10 mouse cellular contexts compared by ENCODE assay signal in the genomic region with DNA sequence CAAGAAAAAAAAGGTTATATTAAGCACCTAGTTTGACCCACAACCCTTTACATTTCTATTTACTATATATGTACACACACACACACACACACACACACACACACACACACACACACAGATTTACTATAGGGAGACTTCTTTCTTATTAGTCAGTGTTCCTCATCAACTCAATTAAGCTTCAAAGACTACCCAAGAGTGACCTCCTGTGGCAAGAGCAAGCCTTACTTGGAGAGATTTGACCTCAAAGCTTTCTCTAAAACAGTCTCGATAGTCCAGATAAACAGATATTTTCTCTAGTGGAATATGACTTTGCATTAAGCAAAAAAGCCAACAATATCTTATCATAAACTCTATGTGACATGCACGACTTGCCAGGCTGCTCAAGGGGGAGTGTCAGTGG. TPM values are rescaled to one million over a fixed set of nuclear protein-coding genes. Genes with fewer than 3 reads are reported as not detected.
DNase-seq lines count a peak whose midpoint lies in the region; ATAC-seq and TF ChIP-seq lines count a peak whose summit lies in the region.
"Had no signal": no experiment of that assay in that cellular context is flagged by ENCODE, and none has a peak within 500 bp of the region (broad histone marks: within the 10 kb centered on the region; RNA-seq: fewer than 3 reads in every experiment).

No protein-coding gene starts in this region.

- H3K4me2 ChIP-seq in intestine, postnatal 0 days (replicated peaks; ENCODE audit: low read depth) = no peak overlapping the region
- no peak overlapping the region for H3K4me2 ChIP-seq in intestine, embryonic 16.5 days (ENCODE audit: low read depth, low read length)
- no peak overlapping the region for H3K4me2 ChIP-seq in stomach, postnatal 0 days (replicated peaks; ENCODE audit: low read depth)
- H3K4me2 ChIP-seq: limb, embryonic 12.5 days; midbrain, embryonic 13.5 days had no signal

- TF ChIP-seq CTCF in intestine, postnatal 0 days (IDR thresholded peaks at IDR 0.05; ENCODE audit: low read depth) = peak; percentile 51
- no peak for TF ChIP-seq CTCF in brain, embryonic 14.5 days (IDR thresholded peaks at IDR 0.05; ENCODE audit: borderline replicate concordance, extremely low read depth, insufficient read depth, insufficient read length)
- peak; percentile 56 for TF ChIP-seq CTCF in stomach, postnatal 0 days (IDR thresholded peaks at IDR 0.05; ENCODE audit: low read depth)

- H3K9ac ChIP-seq in intestine, postnatal 0 days (ENCODE audit: low read depth, low read length) = no peak overlapping the region
- no peak overlapping the region for H3K9ac ChIP-seq in intestine, embryonic 16.5 days (ENCODE audit: low read depth, low read length)
- no peak overlapping the region for H3K9ac ChIP-seq in stomach, postnatal 0 days (ENCODE audit: low read length)
- H3K9ac ChIP-seq: limb, embryonic 12.5 days; midbrain, embryonic 13.5 days had no signal

- WGBS in intestine, postnatal 0 days = 59% methylated on average over 2 of the region's 2 CpGs
- WGBS in intestine, embryonic 16.5 days = 76% methylated on average over 2 of the region's 2 CpGs
- 60% methylated on average over 2 of the region's 2 CpGs for WGBS in stomach, postnatal 0 days

- TF ChIP-seq EP300 in stomach, postnatal 0 days (optimal IDR thresholded peaks at IDR 0.05) = no peak

- TF ChIP-seq POLR2A in brain, embryonic 14.5 days (IDR thresholded peaks at IDR 0.05; ENCODE audit: borderline replicate concordance, extremely low read depth, insufficient read depth, insufficient read length, poor library complexity, severe bottlenecking) = no peak

- no peaks in the 10 kb centered on the region for H3K9me3 ChIP-seq in intestine, postnatal 0 days (ENCODE audit: control insufficient read depth)
- no peaks in the 10 kb centered on the region for H3K9me3 ChIP-seq in intestine, embryonic 16.5 days (ENCODE audit: control insufficient read depth, low read length)
- no peaks in the 10 kb centered on the region for H3K9me3 ChIP-seq in stomach, postnatal 0 days (ENCODE audit: control insufficient read depth, low read length)
- H3K9me3 ChIP-seq: limb, embryonic 12.5 days; midbrain, embryonic 13.5 days had no signal

- no peak overlapping the region for H3K27ac ChIP-seq in intestine, postnatal 0 days (ENCODE audit: low read depth, low read length)
- H3K27ac ChIP-seq in intestine, embryonic 16.5 days (ENCODE audit: low read length) = no peak overlapping the region
- H3K27ac ChIP-seq in stomach, postnatal 0 days (replicated peaks) = no peak overlapping the region
- H3K27ac ChIP-seq: limb, embryonic 12.5 days; midbrain, embryonic 13.5 days had no signal

- DNase-seq in spleen, postnatal 36 days (ENCODE audit: low spot score in 2 of 2) = peak; percentile 21 to 39
- DNase-seq in spleen, postnatal 14 days (ENCODE audit: low spot score in 2 of 2) = no peak
- peak; percentile 36 for DNase-seq in brain, embryonic 14.5 days (ENCODE audit: low read depth)
- DNase-seq in stomach, postnatal 0 days (ENCODE audit: low spot score) = no peak
- no peak for DNase-seq in thymus, postnatal 36 days
- DNase-seq: cerebellum, postnatal 36 days had no signal

- H3K27me3 ChIP-seq in intestine, postnatal 0 days (replicated peaks; ENCODE audit: control insufficient read depth, insufficient read depth, low read length) = no peaks in the 10 kb centered on the region
- H3K27me3 ChIP-seq in intestine, embryonic 16.5 days (replicated peaks; ENCODE audit: control insufficient read depth, insufficient read depth, low read length) = no peaks in the 10 kb centered on the region
- no peaks in the 10 kb centered on the region for H3K27me3 ChIP-seq in stomach, postnatal 0 days (ENCODE audit: control insufficient read depth, insufficient read depth, low read length)

- ATAC-seq in intestine, postnatal 0 days = no peak
- ATAC-seq in intestine, embryonic 16.5 days = no peak
- no peak for ATAC-seq in stomach, postnatal 0 days (ENCODE audit: low FRiP score, low TSS enrichment)
- ATAC-seq: midbrain, embryonic 13.5 days had no signal

- no peaks in the 10 kb centered on the region for H3K4me1 ChIP-seq in intestine, postnatal 0 days (replicated peaks; ENCODE audit: control insufficient read depth, insufficient read depth, low read length)
- H3K4me1 ChIP-seq in intestine, embryonic 16.5 days (ENCODE audit: control insufficient read depth, insufficient read depth, low read length) = no peaks in the 10 kb centered on the region
- no peaks in the 10 kb centered on the region for H3K4me1 ChIP-seq in stomach, postnatal 0 days (replicated peaks; ENCODE audit: control insufficient read depth, insufficient read depth)
- H3K4me1 ChIP-seq: limb, embryonic 12.5 days; midbrain, embryonic 13.5 days had no signal

- H3K4me3 ChIP-seq in intestine, postnatal 0 days (ENCODE audit: low read depth, low read length) = no peak overlapping the region
- H3K4me3 ChIP-seq in intestine, embryonic 16.5 days (ENCODE audit: low read length) = no peak overlapping the region
- no peak overlapping the region for H3K4me3 ChIP-seq in stomach, postnatal 0 days (ENCODE audit: low read depth, low read length)
- H3K4me3 ChIP-seq: limb, embryonic 12.5 days; midbrain, embryonic 13.5 days had no signal

- no peaks in the 10 kb centered on the region for H3K36me3 ChIP-seq in intestine, postnatal 0 days (ENCODE audit: control insufficient read depth, insufficient read depth)
- no peaks in the 10 kb centered on the region; the same call in 1 of the 2 replicates for H3K36me3 ChIP-seq in intestine, embryonic 16.5 days (ENCODE audit: control insufficient read depth, insufficient read depth, low read length)
- H3K36me3 ChIP-seq in stomach, postnatal 0 days (ENCODE audit: control insufficient read depth, insufficient read depth, low read length) = no peaks in the 10 kb centered on the region
- H3K36me3 ChIP-seq: midbrain, embryonic 13.5 days had no signal

RNA-seq across cellular contexts. Expression of a gene that starts 25.1 kb away (rescaled TPM):
- 10.1 and 10.2 TPM in 2 replicates for polyA plus RNA-seq in intestine, postnatal 0 days (2015; fragmentation: Nextera tagmentation; extraction: Ambion mirVana)
- polyA plus RNA-seq in intestine, embryonic 16.5 days (2015; fragmentation: Nextera tagmentation; extraction: Ambion mirVana) = 28.0 and 32.0 TPM in 2 replicates
- 6.4 and 9.1 TPM in 2 replicates for polyA plus RNA-seq in brain, embryonic 14.5 days (2012; rRNA removed)
- polyA plus RNA-seq in stomach, postnatal 0 days (2015; fragmentation: Nextera tagmentation; extraction: Ambion mirVana) = 11.9 and 12.0 TPM in 2 replicates

RNA-seq across cellular contexts. Expression of a gene that starts 27.1 kb away (rescaled TPM):
- 0.84 and 1.3 TPM in 2 replicates for polyA plus RNA-seq in intestine, postnatal 0 days (2015; fragmentation: Nextera tagmentation; extraction: Ambion mirVana)
- polyA plus RNA-seq in intestine, embryonic 16.5 days (2015; fragmentation: Nextera tagmentation; extraction: Ambion mirVana) = 0.54 and 0.57 TPM in 2 replicates
- 0.40 and 0.43 TPM in 2 replicates for polyA plus RNA-seq in brain, embryonic 14.5 days (2012; rRNA removed)
- 0.64 and 0.78 TPM in 2 replicates for polyA plus RNA-seq in stomach, postnatal 0 days (2015; fragmentation: Nextera tagmentation; extraction: Ambion mirVana)

Comparison
In these comparisons a context has a peak if more than half of its experiments do, and no peak if none do; other contexts are left out.
1. DNase-seq: peak in spleen, postnatal 36 days (2 of 2) and brain, embryonic 14.5 days (single experiment); none in spleen, postnatal 14 days (0 of 2), stomach, postnatal 0 days (single experiment) and thymus, postnatal 36 days (0 of 2).